Mouse (Mus musculus) c-Kit-positive CD71-positive TER-119-positive erythroid progenitor cells, embryonic 14.5 days (primary cell): ENCODE data around the gene Ube4b.
"Not testable (repeated sequence)": the region's sequence is repeated elsewhere in the genome, so short reads cannot be mapped to it uniquely, and the experiment has no call there.

Experiments
- DNase-seq: peaks from one replicate; pipeline ENCODE4 v3.0.0-alpha.2; 2013; ENCODE audit warnings: low spot score

Ube4b gene

DNA sequence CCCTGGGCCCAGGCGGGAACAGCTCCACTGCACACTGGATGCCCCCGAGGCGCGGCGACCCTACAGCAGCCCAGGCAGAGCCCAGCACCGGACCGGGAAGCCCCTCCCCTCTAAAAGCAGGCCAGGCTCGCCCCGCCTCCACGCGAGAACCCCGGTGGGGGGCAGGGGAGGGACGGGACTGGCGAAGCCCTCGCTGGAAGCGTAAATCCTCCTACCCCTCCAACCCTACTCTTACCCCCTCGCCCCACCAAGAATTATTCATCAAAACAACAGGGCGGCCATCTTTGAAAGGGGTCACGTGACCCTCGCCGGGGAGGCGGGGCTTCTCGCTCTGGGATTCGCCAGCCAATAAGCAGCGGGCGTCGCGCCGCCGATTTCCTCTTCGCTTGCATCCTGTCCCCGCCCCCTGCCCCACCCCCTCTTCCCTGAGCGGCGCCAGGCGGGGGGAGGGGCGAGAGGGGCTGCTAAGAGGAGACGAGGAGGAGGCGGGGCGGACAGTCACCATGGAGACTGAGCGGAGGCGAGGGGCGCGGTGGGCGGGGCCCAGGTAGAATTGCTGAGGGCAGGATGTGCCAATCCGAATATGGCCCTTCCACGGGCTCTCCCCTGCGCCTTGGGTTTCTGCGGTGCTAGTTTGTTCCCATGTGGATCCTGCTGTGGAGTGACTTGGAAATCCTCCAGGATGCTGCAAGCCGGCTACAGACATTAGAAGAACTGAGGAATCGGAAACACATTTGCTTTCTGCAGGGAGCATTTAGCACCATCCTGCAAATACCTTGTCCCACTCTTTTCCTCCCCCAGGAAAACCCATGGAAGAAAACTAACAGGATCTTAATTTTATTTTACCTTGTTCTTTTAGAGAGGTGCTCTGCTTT, at the start of gene Ube4b:
Gene Ube4b (minus strand): TSS at position 425 of the 875 bp plus-strand sequence.
- DNase-seq = peak; percentile 94

DNA sequence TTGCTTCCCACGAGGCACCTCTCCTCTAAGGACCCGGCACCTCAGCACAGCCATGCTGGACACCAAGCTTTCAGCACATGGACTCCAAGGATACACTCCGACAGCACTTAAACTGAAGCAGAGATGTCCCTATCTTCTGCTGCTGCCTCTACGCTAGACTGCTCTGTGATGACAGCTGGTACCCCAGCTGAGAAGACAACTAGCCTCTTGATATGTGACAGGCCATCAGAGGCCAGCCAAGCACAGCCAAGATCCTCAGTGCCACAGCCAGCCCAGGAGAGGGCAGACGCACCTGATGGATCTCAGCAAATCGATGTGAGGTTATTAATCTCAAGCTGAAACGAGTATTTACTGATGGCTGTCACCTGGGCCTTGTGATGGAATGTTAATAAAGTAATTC, 48.5 kb upstream of the Ube4b start:
- DNase-seq = no peak

- no peak for DNase-seq
These were observed 43.0 kb upstream of the Ube4b start for GRCm38 (mm10) chr4:149469557-149469956.

DNA sequence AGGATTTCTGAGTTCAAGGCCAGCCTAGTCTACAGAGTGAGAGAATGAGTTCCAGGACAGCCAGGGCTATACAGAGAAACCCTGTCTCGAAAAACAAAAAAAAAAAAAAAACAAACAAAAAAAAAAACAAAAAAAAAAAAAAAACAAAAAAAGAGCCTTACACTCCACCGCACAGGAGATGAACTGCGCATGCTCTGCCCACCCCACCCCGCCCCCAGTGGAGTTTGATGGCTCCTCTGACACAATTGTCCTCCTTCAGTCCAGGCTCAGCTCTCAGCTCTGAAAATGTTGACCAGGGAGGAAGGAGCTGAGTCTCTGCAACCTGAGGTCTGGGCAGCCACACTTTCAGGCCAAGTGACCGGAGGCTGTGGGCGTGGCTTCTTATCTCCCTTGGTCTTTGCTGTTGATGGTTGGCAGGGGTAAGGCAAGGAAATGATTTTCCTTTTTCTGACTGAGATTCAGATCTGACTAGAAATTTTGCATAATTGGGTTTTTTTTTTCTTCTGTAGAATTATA, 36.9 kb upstream of the Ube4b start:
- no peak for DNase-seq

- no peak for DNase-seq
These were observed 35.9 kb upstream of the Ube4b start for GRCm38 (mm10) chr4:149462305-149462971.

DNA sequence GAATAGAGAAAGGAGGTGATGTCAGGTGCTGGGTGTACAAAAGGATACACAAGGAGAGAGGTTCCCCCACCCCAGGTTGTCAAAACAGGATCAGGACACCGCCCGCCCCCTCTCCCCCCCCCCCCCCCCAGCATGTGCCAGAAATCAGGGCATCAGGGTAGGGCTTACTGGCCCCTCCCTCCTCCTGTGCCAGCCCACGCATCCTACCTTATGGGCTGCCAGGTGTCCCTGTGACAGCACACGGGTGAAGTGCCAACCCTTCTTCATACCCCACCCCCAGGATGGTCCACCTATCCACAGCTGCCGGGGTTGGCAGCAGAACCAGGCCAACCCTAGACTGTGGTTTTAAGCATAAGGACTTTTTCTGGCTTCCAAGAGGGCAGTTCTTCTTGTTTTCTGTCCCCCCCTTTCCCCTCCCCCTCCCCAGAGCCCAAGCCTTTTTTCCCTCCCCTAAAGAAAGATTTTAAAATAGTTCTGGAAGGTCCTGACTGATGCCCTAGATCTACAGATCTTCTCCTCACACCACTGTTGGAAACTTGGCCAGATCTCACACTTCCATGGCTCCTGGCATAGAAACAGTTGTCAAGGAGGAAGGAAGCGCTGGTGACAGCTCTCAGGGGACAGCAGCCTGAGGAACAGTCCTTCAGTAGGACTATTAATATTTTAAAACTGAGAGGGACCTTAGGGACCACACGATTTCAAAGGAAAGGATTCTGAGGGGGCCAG, 35.2 kb upstream of the Ube4b start:
- DNase-seq = no peak

GRCm38 (mm10) chr4:149460475-149460874, 33.9 kb upstream of the Ube4b start:
- DNase-seq = not testable (repeated sequence)

DNA sequence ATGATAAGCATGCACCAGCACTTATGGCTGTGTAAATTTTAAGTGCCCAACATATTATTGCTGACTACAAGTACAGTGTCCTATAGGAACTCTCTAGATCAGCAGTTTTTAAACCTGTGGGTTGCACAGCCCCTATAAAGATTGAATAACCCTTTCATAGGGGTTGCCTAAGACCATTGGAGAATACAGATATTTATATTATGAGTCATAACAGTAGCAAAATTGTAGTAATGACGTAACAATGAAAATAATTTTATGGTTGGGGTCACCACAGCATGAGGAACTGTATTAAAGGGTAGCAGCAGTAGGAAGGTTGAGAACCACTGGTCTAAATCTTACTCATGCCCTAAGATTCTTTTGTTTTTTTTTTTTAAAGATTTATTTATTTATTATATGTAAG, 32.9 kb upstream of the Ube4b start:
- DNase-seq = no peak

GRCm38 (mm10) chr4:149458526-149458925, 32.0 kb upstream of the Ube4b start:
- no peak for DNase-seq

GRCm38 (mm10) chr4:149457831-149458430, 31.4 kb upstream of the Ube4b start:
- no peak for DNase-seq

DNA sequence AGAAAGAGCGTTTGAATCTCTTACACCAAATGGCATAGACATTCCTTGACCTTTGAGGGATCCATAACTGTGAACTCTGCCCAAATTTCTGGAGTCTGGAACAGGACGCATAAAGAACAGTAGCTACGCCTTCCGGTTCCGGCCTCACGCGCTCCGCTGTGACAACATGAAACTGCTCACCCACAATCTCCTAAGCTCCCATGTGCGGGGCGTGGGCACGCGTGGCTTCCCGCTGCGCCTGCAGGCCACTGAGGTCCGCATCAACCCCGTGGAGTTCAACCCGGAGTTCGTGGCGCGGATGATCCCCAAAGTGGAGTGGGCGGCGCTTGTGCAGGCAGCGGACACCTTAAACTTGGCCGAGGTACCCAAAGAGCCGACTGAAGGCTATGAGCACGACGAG, 30.6 kb upstream of the Ube4b start:
- DNase-seq = not testable (repeated sequence)

DNA sequence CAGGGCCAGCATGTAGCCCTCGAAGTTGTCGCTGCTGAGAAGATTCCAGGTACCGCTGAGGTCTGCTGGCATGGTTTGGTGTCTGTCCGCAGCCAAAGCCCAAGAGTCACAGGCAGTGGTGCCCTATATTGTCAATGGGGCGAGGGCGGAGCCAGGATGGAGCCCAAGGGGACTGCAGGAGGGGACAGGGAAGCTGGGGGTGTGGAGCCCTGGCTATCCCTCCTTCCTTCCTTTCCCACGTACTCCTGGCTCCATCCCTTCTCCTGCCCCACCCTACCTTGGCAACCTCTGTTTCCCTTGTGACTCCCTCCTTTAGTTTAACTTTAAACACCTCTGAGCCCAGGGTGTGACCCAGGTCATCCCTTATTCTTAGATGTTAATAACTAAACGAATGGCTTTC, 28.3 kb upstream of the Ube4b start, which contains the start of gene Rbp7:
Gene Rbp7 (minus strand): TSS at position 100 of the 400 bp plus-strand sequence.
- DNase-seq = no peak

- DNase-seq = no peak
These were observed 27.7 kb upstream of the Ube4b start for GRCm38 (mm10) chr4:149454263-149454662.

- DNase-seq = peak; percentile 49
These were observed 27.1 kb upstream of the Ube4b start for GRCm38 (mm10) chr4:149453656-149454055.

GRCm38 (mm10) chr4:149450636-149451035, 24.1 kb upstream of the Ube4b start:
- no peak for DNase-seq

- DNase-seq = no peak
These were observed 19.8 kb upstream of the Ube4b start for GRCm38 (mm10) chr4:149446309-149446708.

GRCm38 (mm10) chr4:149445868-149446267, 19.3 kb upstream of the Ube4b start:
- DNase-seq = peak; percentile 59

DNA sequence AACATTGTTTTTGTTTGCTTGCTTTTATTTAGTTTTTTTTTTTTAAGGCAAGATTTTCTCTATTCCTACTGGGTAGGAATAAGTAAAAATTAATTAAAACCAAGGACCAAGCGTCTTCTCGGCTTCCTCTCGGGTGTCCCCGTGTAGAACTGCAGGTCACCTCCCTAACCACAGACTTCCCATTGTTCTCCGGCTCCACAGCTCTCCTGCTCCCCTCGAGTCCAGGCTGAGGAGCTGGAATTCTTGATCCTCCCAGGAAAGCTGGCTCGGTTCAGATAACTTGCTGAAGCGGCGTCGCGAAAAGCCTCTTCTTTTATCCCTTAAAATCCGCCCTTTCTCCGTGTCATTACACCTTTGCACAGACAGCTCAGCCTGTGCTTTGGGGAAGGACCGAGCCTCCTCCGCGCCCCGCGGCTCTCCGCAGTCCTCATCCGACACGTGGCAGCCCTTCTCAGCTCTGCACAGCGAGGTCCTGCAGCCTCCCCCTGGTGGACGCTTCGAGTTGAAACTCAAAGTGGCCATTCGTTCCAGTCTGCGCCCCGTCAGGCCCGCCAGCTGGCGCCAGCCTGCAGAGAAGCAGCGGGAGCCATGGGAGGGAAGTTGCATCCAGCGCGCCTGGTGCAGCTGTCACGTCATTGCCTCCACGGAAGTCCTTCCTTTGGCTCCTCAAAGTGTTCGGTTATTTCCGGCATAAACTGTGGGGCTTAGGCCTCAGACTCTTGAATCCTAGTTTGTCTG, 18.6 kb upstream of the Ube4b start:
- peak; percentile 84 for DNase-seq

- no peak for DNase-seq
These were observed 17.9 kb upstream of the Ube4b start for GRCm38 (mm10) chr4:149444465-149444864.

DNA sequence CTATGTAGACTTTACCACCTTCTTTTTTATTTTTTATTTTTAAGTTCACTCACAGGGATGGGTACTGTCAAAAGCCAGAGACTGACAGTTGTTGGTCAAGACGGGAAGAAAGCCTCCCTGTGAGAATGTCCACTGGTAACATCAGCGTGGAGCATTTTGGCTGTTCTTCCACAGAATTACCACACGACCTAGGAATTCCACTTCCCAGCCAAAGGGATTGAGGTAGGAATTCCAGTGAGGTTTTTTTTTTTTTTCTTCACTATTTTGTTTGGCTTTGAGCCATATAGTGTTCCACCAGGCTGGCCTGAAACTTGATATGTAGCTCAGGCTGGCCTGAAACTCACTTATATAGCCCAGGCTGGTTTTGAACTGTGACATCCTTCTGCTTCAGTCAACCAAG, 15.9 kb upstream of the Ube4b start:
- no peak for DNase-seq

GRCm38 (mm10) chr4:149440576-149440975, 14.0 kb upstream of the Ube4b start:
- DNase-seq = no peak
